Mouse (Mus musculus) MEL (cell line): ENCODE data around the gene Aaas. TPM values are rescaled to one million over a fixed set of nuclear protein-coding genes. Genes with fewer than 3 reads are reported as not detected.
A peak's percentile ranks its signal among the peaks of the same experiment; 100 is the strongest.

Experiments used
- DNase-seq: peaks from one replicate; pipeline ENCODE4 v3.0.0; 2011; ENCODE audit warnings: low read depth, low spot score
- H3K27ac ChIP-seq: 2 replicates; pipeline ENCODE4 v1.5.1; 2012; ENCODE audit warnings: low read depth, mild to moderate bottlenecking, control low read depth, low read length, moderate library complexity; ENCODE audit not compliant: control insufficient read depth
- H3K27me3 ChIP-seq, 2 experiments: fragments of 150-350 bp in 1 of 2; sonication (generic) in 1 of 2; 2 replicates each; pipeline ENCODE4 v1.6.1; 2012; ENCODE audit warnings: low read length in 2 of 2, mild to moderate bottlenecking in 2 of 2, improper control_type of control experiment in 1 of 2, moderate library complexity in 1 of 2; ENCODE audit not compliant: insufficient read depth in 2 of 2, control insufficient read depth in 1 of 2
- H3K36me3 ChIP-seq, 2 experiments: 2 replicates each; pipeline ENCODE4 v1.6.1; 2012 to 2014; ENCODE audit warnings: low read length in 2 of 2, improper control_type of control experiment in 1 of 2, inconsistent platforms in 1 of 2, mild to moderate bottlenecking in 1 of 2; ENCODE audit not compliant: insufficient read depth in 2 of 2, control insufficient read depth in 1 of 2
- H3K4me1 ChIP-seq, 2 experiments: fragments of 150-350 bp in 1 of 2; sonication (generic) in 1 of 2; 2 replicates each; pipeline ENCODE4 v1.6.1; 2012; ENCODE audit warnings: low read length in 2 of 2, improper control_type of control experiment in 1 of 2, mild to moderate bottlenecking in 1 of 2; ENCODE audit not compliant: insufficient read depth in 2 of 2, control insufficient read depth in 1 of 2
- H3K4me3 ChIP-seq, 2 experiments: fragments of 150-350 bp in 1 of 2; sonication (generic) in 1 of 2; 2 replicates each; pipeline ENCODE4 v1.5.1; 2012; ENCODE audit warnings: low read depth in 2 of 2, low read length in 2 of 2, mild to moderate bottlenecking in 2 of 2, moderate library complexity in 2 of 2, control low read depth in 1 of 2, improper control_type of control experiment in 1 of 2; ENCODE audit not compliant: control insufficient read depth in 1 of 2, insufficient read depth in 1 of 2
- H3K79me2 ChIP-seq: 2 replicates; pipeline ENCODE4 v1.6.1; 2012; ENCODE audit warnings: mild to moderate bottlenecking, low read length, moderate library complexity; ENCODE audit not compliant: control insufficient read depth, poor library complexity, insufficient read depth
- H3K9ac ChIP-seq: 2 replicates; pipeline ENCODE4 v1.6.1; 2012; ENCODE audit warnings: low read depth, mild to moderate bottlenecking, control low read depth, low read length, moderate library complexity; ENCODE audit not compliant: control insufficient read depth, poor library complexity, severe bottlenecking
- H3K9me3 ChIP-seq: fragments of 150-350 bp; sonication (generic); replicated peaks from 2 replicates; pipeline ENCODE4 v1.6.1; 2012; ENCODE audit warnings: mild to moderate bottlenecking, low read length, improper control_type of control experiment, moderate library complexity; ENCODE audit not compliant: insufficient read depth
- BHLHE40 ChIP-seq: IDR thresholded peaks from 2 replicates; pipeline ENCODE4 v1.6.1; 2012; ENCODE audit warnings: low read depth, mild to moderate bottlenecking, inconsistent platforms, low read length, improper control_type of control experiment, borderline replicate concordance
- CHD1 ChIP-seq: IDR thresholded peaks from 2 replicates; pipeline ENCODE4 v1.6.1; 2012; ENCODE audit warnings: low read depth, mild to moderate bottlenecking, inconsistent platforms, low read length, improper control_type of control experiment
- CTCF ChIP-seq, 3 experiments: IDR thresholded peaks in 2 of 3; conservative IDR thresholded peaks in 1 of 3; 2 replicates each; pipeline ENCODE4 v1.5.1; 2011 to 2012; ENCODE audit warnings: low read length in 3 of 3, low read depth in 2 of 3, mild to moderate bottlenecking in 2 of 3, improper control_type of control experiment in 1 of 3, inconsistent platforms in 1 of 3, mixed read lengths in 1 of 3, moderate library complexity in 1 of 3; ENCODE audit not compliant: control insufficient read depth in 1 of 3, insufficient read depth in 1 of 3, poor library complexity in 1 of 3, severe bottlenecking in 1 of 3
- E2F4 ChIP-seq: IDR thresholded peaks from 2 replicates; pipeline ENCODE4 v1.6.1; 2011; ENCODE audit warnings: low read depth, low read length, improper control_type of control experiment, borderline replicate concordance
- ETS1 ChIP-seq: IDR thresholded peaks from 2 replicates; pipeline ENCODE4 v1.6.1; 2012; ENCODE audit warnings: low read depth, mild to moderate bottlenecking, inconsistent platforms, low read length, improper control_type of control experiment, moderate library complexity
- KAT2A ChIP-seq: conservative IDR thresholded peaks from 2 replicates; pipeline ENCODE4 v1.6.1; 2012; ENCODE audit warnings: low read depth, low read length, improper control_type of control experiment, inconsistent platforms
- MAX ChIP-seq: IDR thresholded peaks from 2 replicates; pipeline ENCODE4 v1.6.1; 2011; ENCODE audit warnings: low read length, improper control_type of control experiment
- MXI1 ChIP-seq: IDR thresholded peaks from 2 replicates; pipeline ENCODE4 v1.6.1; 2011; ENCODE audit warnings: mild to moderate bottlenecking, low read depth, low read length, improper control_type of control experiment
- MYB ChIP-seq: IDR thresholded peaks from 2 replicates; pipeline ENCODE4 v1.6.1; 2011; ENCODE audit warnings: mild to moderate bottlenecking, low read depth, low read length, improper control_type of control experiment
- MYC ChIP-seq: IDR thresholded peaks from 2 replicates; pipeline ENCODE4 v1.6.1; 2011; ENCODE audit warnings: low read depth, mild to moderate bottlenecking, low read length, improper control_type of control experiment, moderate library complexity
- NRF1 ChIP-seq: IDR thresholded peaks from 2 replicates; pipeline ENCODE4 v1.6.1; 2014; ENCODE audit warnings: low read depth, mild to moderate bottlenecking, inconsistent platforms, low read length, improper control_type of control experiment, moderate library complexity; ENCODE audit not compliant: poor library complexity, insufficient read depth, severe bottlenecking
- POLR2AphosphoS2 ChIP-seq: IDR thresholded peaks from 2 replicates; pipeline ENCODE4 v1.6.1; 2011; ENCODE audit warnings: low read length, improper control_type of control experiment
- RAD21 ChIP-seq: IDR thresholded peaks from 2 replicates; pipeline ENCODE4 v1.6.1; 2011; ENCODE audit warnings: mild to moderate bottlenecking, low read depth, low read length, improper control_type of control experiment
- SMC3 ChIP-seq: IDR thresholded peaks from 2 replicates; pipeline ENCODE4 v1.6.1; 2011; ENCODE audit warnings: low read depth, low read length, improper control_type of control experiment
- TAL1 ChIP-seq: IDR thresholded peaks from 2 replicates; pipeline ENCODE4 v1.6.1; 2012; ENCODE audit warnings: mild to moderate bottlenecking, inconsistent platforms, low read length, moderate library complexity, mixed read lengths
- TBP ChIP-seq: IDR thresholded peaks from 2 replicates; pipeline ENCODE4 v1.8.0; 2011; ENCODE audit warnings: low read depth, low read length, improper control_type of control experiment
- TCF12 ChIP-seq: IDR thresholded peaks from 2 replicates; pipeline ENCODE4 v1.6.1; 2014; ENCODE audit warnings: low read depth, mild to moderate bottlenecking, inconsistent platforms, low read length, improper control_type of control experiment, moderate library complexity
- ZC3H11A ChIP-seq: IDR thresholded peaks from 2 replicates; pipeline ENCODE4 v1.6.1; 2012; ENCODE audit warnings: low read depth, mild to moderate bottlenecking, inconsistent platforms, low read length, improper control_type of control experiment
- ZKSCAN1 ChIP-seq: IDR thresholded peaks from 2 replicates; pipeline ENCODE4 v1.6.1; 2012; ENCODE audit warnings: low read depth, mild to moderate bottlenecking, inconsistent platforms, low read length, improper control_type of control experiment, moderate library complexity
- polyA plus RNA-seq, 2 experiments: library from polyadenylated mRNA; stranded (reverse) in 1 of 2; unstranded in 1 of 2; fragments of >175 nt in 1 of 2; fragments of >200 nt in 1 of 2; gene quantifications; 2 replicates each; pipeline versions ENCODE4 v1.2.1 to v1.2.4; 2012; ENCODE audit warnings: low replicate concordance in 2 of 2, low read depth in 1 of 2; ENCODE audit not compliant: insufficient read length in 2 of 2, insufficient read depth in 1 of 2, missing spikeins in 1 of 2
- total RNA-seq: library from RNA; depleted of rRNA; stranded (reverse); fragments of 300-350 nt; gene quantifications from 2 replicates; pipeline ENCODE4 v1.2.3, GENCODE M21; 2012

The Aaas gene
- total and polyA plus RNA-seq, 3 experiments: 48.7 to 205 TPM; not detected in 1

- H3K4me1 ChIP-seq: peaks cover 2 to 4% of the 10 kb centered on the region in 2 experiments
- TF ChIP-seq SMC3 (peak; percentile 91), BHLHE40 (no peak), ZC3H11A (peak; percentile 58), CTCF (IDR thresholded peaks at IDR 0.05 in 2 of 3, conservative IDR thresholded peaks at IDR 0.05 in 1 of 3; ENCODE audit: control insufficient read depth in 1 of 3, insufficient read depth in 1 of 3, low read depth in 2 of 3, low read length in 3 of 3, poor library complexity in 1 of 3, severe bottlenecking in 1 of 3) (peak; percentile 79 to 89 (median 87)), MYB (no peak), RAD21 (peak; percentile 62)
- H3K27me3 ChIP-seq: no peaks in the 10 kb centered on the region
- H3K9me3 ChIP-seq: no peaks in the 10 kb centered on the region
- peaks cover 6 to 30% of the 10 kb centered on the region in 2 experiments for H3K36me3 ChIP-seq
- no peak overlapping the region for H3K9ac ChIP-seq
- H3K79me2 ChIP-seq: no peaks in the 10 kb centered on the region
- H3K27ac ChIP-seq: no peak overlapping the region
- peak; percentile 83 for DNase-seq
- no peak overlapping the region for H3K4me3 ChIP-seq
These were observed 34.3 kb downstream of the Aaas start for GRCm38 (mm10) chr15:102316263-102316662.

GRCm38 (mm10) chr15:102315292-102315691, 35.3 kb downstream of the Aaas start:
- Histone ChIP-seq H3K4me1 (peaks cover 5% of the 10 kb centered on the region in 2 experiments), H3K27ac (no peak overlapping the region), H3K4me3 (no peak overlapping the region), H3K36me3 (peaks cover 8 to 37% of the 10 kb centered on the region in 2 experiments), H3K79me2 (no peaks in the 10 kb centered on the region)
- DNase-seq: no peak
- TF ChIP-seq ZKSCAN1 (no peak), TBP (no peak), MXI1 (no peak), POLR2AphosphoS2 (no peak), ETS1 (no peak), E2F4 (no peak), TCF12 (no peak), MYC (no peak), TAL1 (no peak), NRF1 (no peak), MAX (no peak), KAT2A (no peak), CHD1 (no peak)
- TF ChIP-seq, all 39 proteins: peak for 0
- H3K27me3 ChIP-seq: no peaks in the 10 kb centered on the region
- no peaks in the 10 kb centered on the region for H3K9me3 ChIP-seq
- H3K9ac ChIP-seq: no peak overlapping the region
